8 mouse cellular contexts compared by ENCODE assay signal in the genomic region with DNA sequence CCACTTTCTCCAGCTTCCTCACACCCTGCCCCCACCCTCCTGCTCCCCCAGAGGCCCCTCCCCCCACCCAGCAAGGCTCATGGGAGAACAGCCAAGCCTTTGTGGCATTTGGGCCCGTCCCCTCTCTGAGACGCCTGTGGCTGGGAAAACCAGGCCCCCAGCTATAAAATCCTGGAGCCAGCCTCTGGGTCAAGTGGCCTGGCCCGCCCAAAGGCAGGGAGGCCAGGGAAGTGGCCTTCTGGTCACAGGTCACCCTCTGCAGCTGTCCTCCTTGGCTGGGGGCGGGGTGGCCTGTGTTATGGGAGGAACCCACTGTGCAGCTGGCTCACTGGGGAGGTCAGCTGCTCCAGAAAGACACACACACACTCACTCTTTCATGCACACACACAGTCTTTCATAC. TPM values are rescaled to one million over a fixed set of nuclear protein-coding genes. Genes with fewer than 3 reads are reported as not detected.
DNase-seq lines count a peak whose midpoint lies in the region; ATAC-seq and TF ChIP-seq lines count a peak whose summit lies in the region.

No protein-coding gene starts in this region.

- H3K27me3 ChIP-seq in CH12.LX (replicated peaks): peaks cover 20% of the 10 kb centered on the region
- H3K27me3 ChIP-seq in hindbrain, postnatal 0 days (ENCODE audit: insufficient read depth, low read length): no peaks in the 10 kb centered on the region
- peaks cover 16% of the 10 kb centered on the region; the same call in 1 of the 2 replicates for H3K27me3 ChIP-seq in liver, embryonic 11.5 days (replicated peaks; ENCODE audit: control insufficient read depth, insufficient read depth, low read length)
- no peaks in the 10 kb centered on the region for H3K27me3 ChIP-seq in myocyte (ENCODE audit: control insufficient read depth, insufficient read depth, insufficient read length)
- H3K27me3 ChIP-seq in thymus, adult 2 months (ENCODE audit: control insufficient read depth, insufficient read depth, low read length): peaks cover 5% of the 10 kb centered on the region

- TF ChIP-seq RAD21 in CH12.LX (IDR thresholded peaks at IDR 0.05; ENCODE audit: low read depth, low read length): no peak

- dilution Hi-C loops in CH12.LX (cut with MboI; ENCODE audit: extremely low pct_ligation_motif_present, extremely low pct_unique_long_range_greater_than_20kb, low sequenced_read_pairs): no loop called here

- TF ChIP-seq CTCF in CH12.LX (conservative IDR thresholded peaks at IDR 0.05 in 1 of 2, IDR thresholded peaks at IDR 0.05 in 1 of 2; ENCODE audit: low read depth in 2 of 2, low read length in 2 of 2): no peak
- TF ChIP-seq CTCF in hindbrain, postnatal 0 days (IDR thresholded peaks at IDR 0.05; ENCODE audit: low read depth): no peak
- TF ChIP-seq CTCF in thymus, adult 2 months (IDR thresholded peaks at IDR 0.05; ENCODE audit: borderline replicate concordance, control insufficient read depth, extremely low read depth, insufficient read depth, low read length, poor library complexity): no peak

- peak; percentile 38 for ATAC-seq in hindbrain, postnatal 0 days
- ATAC-seq in liver, embryonic 11.5 days (replicated peaks; ENCODE audit: low FRiP score): 0 out of 2 replicates have a peak, but pooled peaks have one; percentile 47

- H3K9ac ChIP-seq in CH12.LX (ENCODE audit: insufficient read depth, low read depth): no peak overlapping the region
- no peak overlapping the region for H3K9ac ChIP-seq in hindbrain, postnatal 0 days (replicated peaks; ENCODE audit: low read length)
- no peak overlapping the region for H3K9ac ChIP-seq in liver, embryonic 11.5 days (ENCODE audit: low read depth, low read length)

- TF ChIP-seq POLR2A in CH12.LX (IDR thresholded peaks at IDR 0.05; ENCODE audit: low read depth, low read length) (no peak), myocyte (IDR thresholded peaks at IDR 0.05; ENCODE audit: insufficient read length, low read depth) (peak; percentile 34)
- no peak for TF ChIP-seq POLR2A in thymus, adult 2 months (IDR thresholded peaks at IDR 0.05; ENCODE audit: control insufficient read depth, extremely low read depth, insufficient read depth, low read length, poor library complexity)

- WGBS in hindbrain, postnatal 0 days: 21% methylated on average over 4 of the region's 4 CpGs
- 30% methylated on average over 4 of the region's 4 CpGs for WGBS in liver, embryonic 11.5 days
- 25% methylated on average over 3 of the region's 4 CpGs for WGBS in thymus, adult 2 months

- H3K27ac ChIP-seq in CH12.LX (ENCODE audit: insufficient read depth, low read depth): no peak overlapping the region
- H3K27ac ChIP-seq in hindbrain, postnatal 0 days: peak overlapping the region; percentile 71; the same call in 1 of the 2 replicates
- H3K27ac ChIP-seq in liver, embryonic 11.5 days (ENCODE audit: low read depth, low read length): peak overlapping the region; percentile 38; the same call in 1 of the 2 replicates
- no peak overlapping the region for H3K27ac ChIP-seq in thymus, adult 2 months (ENCODE audit: control insufficient read depth, insufficient read depth, low read length)

- H3ac ChIP-seq in myocyte (ENCODE audit: control insufficient read depth, insufficient read length): no peak overlapping the region

- no peak overlapping the region for H3K4me3 ChIP-seq in CH12.LX (replicated peaks in 1 of 3; ENCODE audit: low read depth in 2 of 3, low read length in 2 of 3, poor library complexity in 1 of 3)
- H3K4me3 ChIP-seq in hindbrain, postnatal 0 days (ENCODE audit: low read length): no peak overlapping the region
- no peak overlapping the region for H3K4me3 ChIP-seq in liver, embryonic 11.5 days (ENCODE audit: low read depth, low read length)
- no peak overlapping the region for H3K4me3 ChIP-seq in myocyte
- H3K4me3 ChIP-seq in thymus, adult 2 months (ENCODE audit: control insufficient read depth, insufficient read depth, low read length): no peak overlapping the region

- H3K36me3 ChIP-seq in CH12.LX (replicated peaks in 1 of 2; ENCODE audit: control insufficient read depth in 1 of 2, insufficient read depth in 1 of 2, low read length in 1 of 2) (no peaks in the 10 kb centered on the region), myocyte (ENCODE audit: control insufficient read depth, insufficient read depth) (no peaks in the 10 kb centered on the region)
- H3K36me3 ChIP-seq in hindbrain, postnatal 0 days (ENCODE audit: insufficient read depth, low read length): no peaks in the 10 kb centered on the region
- H3K36me3 ChIP-seq in liver, embryonic 11.5 days (ENCODE audit: control insufficient read depth, insufficient read depth, low read length): no peaks in the 10 kb centered on the region
- no peaks in the 10 kb centered on the region for H3K36me3 ChIP-seq in thymus, adult 2 months (ENCODE audit: control insufficient read depth, insufficient read depth, low read length)

- no peaks in the 10 kb centered on the region for H3K9me3 ChIP-seq in CH12.LX (replicated peaks; ENCODE audit: low read length)
- H3K9me3 ChIP-seq in hindbrain, postnatal 0 days (ENCODE audit: low read length): no peaks in the 10 kb centered on the region
- no peaks in the 10 kb centered on the region for H3K9me3 ChIP-seq in liver, embryonic 11.5 days (ENCODE audit: control insufficient read depth, low read length)

- H3K79me2 ChIP-seq in CH12.LX (replicated peaks; ENCODE audit: control insufficient read depth, extremely low read depth, insufficient read depth, poor library complexity, severe bottlenecking) (no peaks in the 10 kb centered on the region), myocyte (ENCODE audit: control insufficient read depth, insufficient read depth) (peaks cover 30% of the 10 kb centered on the region)

- in situ Hi-C loops in CH12.LX (cut with MboI; ENCODE audit: low pct_ligation_motif_present, low pct_unique_long_range_greater_than_20kb, low sequenced_read_pairs): no loop called here

- no peak for DNase-seq in CH12.LX (ENCODE audit: extremely low read depth)
- DNase-seq in adrenal gland, postnatal 25 days: peak; percentile 70
- DNase-seq in gastrocnemius, postnatal 25 days: peak; percentile 94
- peak; percentile 65 for DNase-seq in hindbrain, postnatal 0 days (ENCODE audit: low spot score)
- no peak for DNase-seq in liver, embryonic 11.5 days (ENCODE audit: low spot score)
- no peak for DNase-seq in thymus, postnatal 10 days (ENCODE audit: low spot score in 2 of 2)
- no peak for DNase-seq in thymus, adult 2 months

- TF ChIP-seq EP300 in CH12.LX (IDR thresholded peaks at IDR 0.05; ENCODE audit: low read length): no peak

- peak overlapping the region; percentile 92 for H3K4me2 ChIP-seq in CH12.LX (ENCODE audit: insufficient read depth, low read depth, poor library complexity, severe bottlenecking)
- no peak overlapping the region for H3K4me2 ChIP-seq in hindbrain, postnatal 0 days (ENCODE audit: low read depth, low read length)
- H3K4me2 ChIP-seq in liver, embryonic 11.5 days: no peak overlapping the region
- peak overlapping the region; percentile 90 for H3K4me2 ChIP-seq in myocyte (ENCODE audit: low read depth)

- peaks cover 14 to 54% of the 10 kb centered on the region in 2 experiments for H3K4me1 ChIP-seq in CH12.LX (ENCODE audit: control insufficient read depth in 1 of 2, insufficient read depth in 2 of 2)
- peaks cover 48% of the 10 kb centered on the region for H3K4me1 ChIP-seq in hindbrain, postnatal 0 days (ENCODE audit: insufficient read depth, low read length)
- peaks cover 29% of the 10 kb centered on the region for H3K4me1 ChIP-seq in liver, embryonic 11.5 days (replicated peaks; ENCODE audit: control insufficient read depth, insufficient read depth, low read length)
- peaks cover 15% of the 10 kb centered on the region; the same call in 1 of the 2 replicates for H3K4me1 ChIP-seq in thymus, adult 2 months (replicated peaks; ENCODE audit: control insufficient read depth, insufficient read depth, low read length)

TF ChIP-seq in CH12.LX, 34 proteins besides CTCF, POLR2A, EP300 and RAD21:
- no peak for TF ChIP-seq SMC3 (IDR thresholded peaks at IDR 0.05; ENCODE audit: low read depth, low read length)
- TF ChIP-seq TCF12 (IDR thresholded peaks at IDR 0.05; ENCODE audit: low read depth, low read length): peak; percentile 82; the same call in 1 of the 2 replicates

TF ChIP-seq in myocyte, 11 proteins besides CTCF, POLR2A, EP300 and RAD21:
- TF ChIP-seq MYOG (IDR thresholded peaks at IDR 0.05; ENCODE audit: control insufficient read depth in 1 of 3, insufficient read depth in 1 of 3, insufficient read length in 2 of 3, low read depth in 2 of 3) (peak; percentile 98 to 100 (median 100)), SRF (IDR thresholded peaks at IDR 0.05; ENCODE audit: control insufficient read depth, insufficient read length, low read depth) (peak; percentile 49), MAX (IDR thresholded peaks at IDR 0.05; ENCODE audit: low read depth) (no peak), POLR2AphosphoS2 (IDR thresholded peaks at IDR 0.05; ENCODE audit: insufficient read length, low read depth) (no peak), TCF3 (IDR thresholded peaks at IDR 0.05; ENCODE audit: insufficient read length, low read depth) (peak; percentile 100), E2F4 (IDR thresholded peaks at IDR 0.05; ENCODE audit: insufficient read depth) (no peak), MYOD1 (IDR thresholded peaks at IDR 0.05; ENCODE audit: control insufficient read depth in 1 of 3, insufficient read length in 2 of 3, low read depth in 2 of 3) (peak; percentile 97 to 100 (median 100)), CEBPB (IDR thresholded peaks at IDR 0.05; ENCODE audit: insufficient read depth, poor library complexity, severe bottlenecking) (no peak), USF1 (IDR thresholded peaks at IDR 0.05; ENCODE audit: low read depth) (peak; percentile 19), TCF12 (IDR thresholded peaks at IDR 0.05; ENCODE audit: insufficient read depth, poor library complexity, severe bottlenecking) (peak; percentile 100)

RNA-seq across cellular contexts. Expression of gene Gse1, which starts 37.2 kb away (rescaled TPM):
- total RNA-seq in CH12.LX (2012; rRNA removed): 5.6 and 8.5 TPM in 2 replicates
- 0.96 and 1.3 TPM in 2 replicates for total RNA-seq in CH12.LX (2014; rRNA removed)
- 8.8 and 9.8 TPM in 2 replicates for polyA plus RNA-seq in CH12.LX (2012; ENCODE audit: insufficient read length, low read depth)
- 40.1 and 48.8 TPM in 2 replicates for total RNA-seq in adrenal gland, postnatal 25 days (2021)
- 10 to 100 TPM; 23.1 to 27.1 TPM for total RNA-seq in gastrocnemius, postnatal 25 days (2021)
- 37.5 and 48.3 TPM in 2 replicates for total RNA-seq in hindbrain, postnatal 0 days (2014; rRNA removed)
- 12.3 and 13.4 TPM in 2 replicates for polyA plus RNA-seq in hindbrain, postnatal 0 days (2015; fragmentation: Nextera tagmentation; extraction: Ambion mirVana)
- 23.1 and 25.3 TPM in 2 replicates for polyA plus RNA-seq in liver, embryonic 11.5 days (2014; fragmentation: Nextera tagmentation; extraction: Ambion mirVana)
- polyA plus RNA-seq in myocyte (2012; fragmentation: generic; extraction: Trizol): 14.7 TPM
- 202 and 226 TPM in 2 replicates for polyA plus RNA-seq in thymus, adult 2 months (2012; rRNA removed)

Comparison
In these comparisons a context has a peak if more than half of its experiments do, and no peak if none do; other contexts are left out.
1. DNase-seq: peak in adrenal gland, postnatal 25 days (single experiment), gastrocnemius, postnatal 25 days (single experiment) and hindbrain, postnatal 0 days (single experiment); none in CH12.LX (single experiment), liver, embryonic 11.5 days (single experiment), thymus, postnatal 10 days (0 of 2) and thymus, adult 2 months (single experiment).
2. H3K27ac ChIP-seq: peak in hindbrain, postnatal 0 days (single experiment) and liver, embryonic 11.5 days (single experiment); none in CH12.LX (single experiment) and thymus, adult 2 months (single experiment).
3. H3K4me2 ChIP-seq: peak in CH12.LX (single experiment) and myocyte (single experiment); none in hindbrain, postnatal 0 days (single experiment) and liver, embryonic 11.5 days (single experiment).